Mouse (Mus musculus) neural tube, embryonic 13.5 days (tissue): ENCODE measurements around the gene Dlst. TPM values are rescaled to one million over a fixed set of nuclear protein-coding genes. Genes with fewer than 3 reads are reported as not detected.

Source experiments
- ATAC-seq: fragments of 200-750 bp; cut with Nextera tagmentation; 2 replicates; pipeline ENCODE4 v1.8.0; 2017; ENCODE audit warnings: low read depth, mild to moderate bottlenecking, moderate TSS enrichment, moderate library complexity
- H3K27ac ChIP-seq: fragments of 300-500 bp; sonication (generic); replicated peaks from 2 replicates; pipeline ENCODE4 v1.5.1; 2015; ENCODE audit warnings: moderate library complexity, mild to moderate bottlenecking, inconsistent platforms
- H3K27me3 ChIP-seq: fragments of 300-500 bp; sonication (generic); 2 replicates; pipeline ENCODE4 v1.6.1; 2015; ENCODE audit warnings: mild to moderate bottlenecking, inconsistent platforms
- H3K36me3 ChIP-seq: fragments of 300-500 bp; sonication (generic); 2 replicates; pipeline ENCODE4 v1.6.1; 2015; ENCODE audit warnings: mild to moderate bottlenecking, inconsistent platforms
- H3K4me1 ChIP-seq: fragments of 300-500 bp; sonication (generic); replicated peaks from 2 replicates; pipeline ENCODE4 v1.6.1; 2015; ENCODE audit warnings: inconsistent platforms
- H3K4me2 ChIP-seq: fragments of 300-500 bp; sonication (generic); 2 replicates; pipeline ENCODE4 v1.6.1; 2015; ENCODE audit warnings: inconsistent platforms, mild to moderate bottlenecking, moderate library complexity
- H3K4me3 ChIP-seq: fragments of 300-500 bp; sonication (generic); 2 replicates; pipeline ENCODE4 v1.5.1; 2015; ENCODE audit warnings: mild to moderate bottlenecking, inconsistent platforms
- H3K9ac ChIP-seq: fragments of 300-500 bp; sonication (generic); 2 replicates; pipeline ENCODE4 v1.6.1; 2015; ENCODE audit warnings: moderate library complexity, mild to moderate bottlenecking, inconsistent platforms
- H3K9me3 ChIP-seq: fragments of 300-500 bp; sonication (generic); 2 replicates; pipeline ENCODE4 v1.6.1; 2016; ENCODE audit warnings: inconsistent platforms
- WGBS: fragments of 180-500 bp; shearing (Covaris S2); methylation state at CpG from one replicate; pipeline ENCODE4 v1.1.7; 2015; 5-methylcytosine and 5-hydroxymethylcytosine counted together
- polyA plus RNA-seq: library from polyadenylated mRNA; unstranded; fragments of >200 nt; fragmentation: Nextera tagmentation; extraction: Ambion mirVana; gene quantifications from 2 replicates; pipeline ENCODE4 v1.2.1, GENCODE M21; 2015

Dlst gene
- polyA plus RNA-seq, 1 experiment from 2014 or later = 108 TPM

DNA sequence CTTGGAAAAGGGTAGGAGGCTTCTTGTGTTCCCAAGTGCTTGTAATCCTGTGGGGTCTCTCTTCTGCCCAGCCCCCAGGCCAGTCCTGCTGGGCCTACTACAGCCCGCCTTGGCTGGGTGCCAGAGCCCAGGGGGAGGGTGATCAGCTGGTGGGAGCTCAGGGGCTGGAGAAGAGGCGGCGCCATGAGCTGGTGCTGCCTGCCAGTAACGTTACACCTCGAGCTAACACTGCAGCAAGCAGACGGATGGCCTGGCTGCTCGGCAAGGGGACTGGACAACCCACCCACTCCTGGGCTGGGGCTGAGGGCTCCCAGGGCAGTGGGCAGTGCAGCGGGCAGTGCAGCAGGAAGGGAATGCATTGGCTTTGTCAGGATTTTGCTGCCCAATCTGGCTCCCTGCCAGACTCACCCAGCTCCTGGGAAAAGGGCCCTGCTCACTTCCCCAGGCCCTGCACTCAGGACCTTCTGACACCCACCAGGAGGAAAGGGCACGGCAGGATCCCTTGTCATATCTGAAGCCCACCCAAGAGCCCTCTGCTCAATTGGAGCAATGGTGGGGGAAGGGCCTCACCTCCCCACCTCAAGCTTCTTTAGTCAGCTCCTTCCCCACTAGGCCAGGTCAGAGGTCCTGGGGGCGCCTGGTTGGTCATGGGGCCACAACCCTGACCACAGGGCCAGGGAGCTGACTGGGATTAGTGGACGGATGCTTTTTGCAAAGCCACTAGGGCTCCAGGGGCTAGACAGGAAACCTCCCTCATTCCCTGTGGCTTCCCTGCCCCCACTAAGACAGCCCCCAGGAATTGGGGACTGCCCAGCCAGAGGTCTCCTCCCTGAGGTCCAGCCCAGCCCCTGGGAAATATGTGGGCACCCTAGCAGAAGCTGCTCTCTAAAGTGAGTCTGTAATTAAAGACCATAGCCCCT, 65.6 kb downstream of the Dlst start:
- Histone ChIP-seq H3K4me2 (peak overlapping the region; percentile 62), H3K27me3 (peaks cover 24% of the 10 kb centered on the region), H3K27ac (peak overlapping the region; percentile 78), H3K4me3 (peak overlapping the region; percentile 29), H3K9ac (peak overlapping the region; percentile 63), H3K36me3 (no peaks in the 10 kb centered on the region), H3K4me1 (peaks cover 39% of the 10 kb centered on the region), H3K9me3 (no peaks in the 10 kb centered on the region)
- ATAC-seq = peak; percentile 79
- WGBS = 15% methylated on average over 11 of the region's 11 CpGs

DNA sequence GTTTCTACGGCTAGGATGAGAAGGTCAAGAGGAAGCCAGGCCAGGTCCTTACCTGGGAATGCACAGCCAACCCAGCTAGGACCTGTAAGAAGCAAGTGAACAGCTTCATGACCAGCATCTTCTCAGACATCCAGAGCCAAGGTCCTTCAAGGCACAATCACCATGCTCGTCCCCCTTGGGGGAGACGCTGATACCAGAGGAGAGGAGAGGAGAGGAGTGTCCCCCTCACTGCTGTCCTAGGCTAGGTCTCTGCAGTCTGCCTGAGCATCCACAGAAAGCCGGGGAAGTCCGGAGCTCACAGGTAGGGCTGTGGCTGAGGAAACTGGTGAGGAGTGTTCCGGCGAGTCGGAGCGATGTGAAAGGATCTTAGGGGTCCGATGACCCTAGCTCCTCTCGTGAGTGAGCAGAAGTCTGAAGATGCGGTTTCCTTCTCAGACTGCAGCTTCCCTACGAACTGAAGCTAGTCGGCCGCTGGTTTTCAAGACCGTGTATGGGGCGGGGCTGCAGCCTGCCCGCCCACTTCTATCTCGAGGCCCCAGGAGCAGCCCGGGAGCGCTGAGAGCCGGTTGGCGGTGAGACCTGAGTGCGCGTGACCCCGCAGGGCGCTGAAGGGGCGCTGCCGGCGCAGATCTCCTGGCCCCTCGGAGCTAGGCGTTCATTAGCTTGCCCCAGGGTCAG, 66.4 kb downstream of the Dlst start:
- 0 out of 2 replicates have a peak, but pooled peaks have one; percentile 5 for ATAC-seq
- Histone ChIP-seq H3K27me3 (peaks cover 24% of the 10 kb centered on the region), H3K4me2 (peak overlapping the region; percentile 62), H3K36me3 (no peaks in the 10 kb centered on the region), H3K27ac (peak overlapping the region; percentile 78; the same call in 1 of the 2 replicates), H3K4me3 (peak overlapping the region; percentile 29), H3K4me1 (peaks cover 47% of the 10 kb centered on the region), H3K9ac (peak overlapping the region; percentile 63), H3K9me3 (no peaks in the 10 kb centered on the region)
- 3% methylated on average over 32 of the region's 32 CpGs for WGBS

DNA sequence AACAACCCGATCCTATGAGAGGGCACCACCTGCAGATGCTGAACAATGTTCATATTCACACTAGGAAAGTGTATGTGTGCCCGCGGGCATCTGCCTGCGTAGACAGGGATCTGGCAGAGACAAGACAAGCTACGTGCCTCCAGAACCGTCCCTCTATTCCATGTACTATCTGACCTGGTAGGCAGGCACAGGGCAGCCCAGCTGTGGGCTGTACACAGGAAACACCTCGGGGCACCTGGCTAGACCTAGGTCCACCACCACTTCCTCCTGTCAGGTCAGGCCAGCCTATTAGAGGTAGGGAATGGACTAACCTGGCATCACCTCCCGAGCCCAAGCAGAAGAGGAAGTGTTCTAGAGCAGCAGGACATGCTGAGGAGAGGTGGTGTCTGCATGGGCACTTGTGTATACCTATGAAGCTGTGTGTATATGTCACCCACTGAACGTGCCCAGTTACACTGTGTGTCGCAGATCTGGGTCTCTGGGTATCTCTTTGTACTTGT, 67.2 kb downstream of the Dlst start, which contains the start of gene Pgf:
Gene Pgf (minus strand): TSS at position 51 of the 500 bp plus-strand sequence.
- WGBS = 77% methylated on average over 10 of the region's 10 CpGs
- peak within 1 kb of the TSS; percentile 62 for H3K4me2 ChIP-seq
- H3K4me3 ChIP-seq = peak within 1 kb of the TSS; percentile 29
- H3K27ac ChIP-seq = peak within 1 kb of the TSS; percentile 78; the same call in 1 of the 2 replicates
- H3K4me1 ChIP-seq = peaks cover 55% of the 10 kb centered on the region
- no peaks in the 10 kb centered on the region for H3K9me3 ChIP-seq
- ATAC-seq = no peak
- H3K27me3 ChIP-seq = peaks cover 24% of the 10 kb centered on the region
- no peaks in the 10 kb centered on the region for H3K36me3 ChIP-seq
- peak within 1 kb of the TSS; percentile 63 for H3K9ac ChIP-seq

DNA sequence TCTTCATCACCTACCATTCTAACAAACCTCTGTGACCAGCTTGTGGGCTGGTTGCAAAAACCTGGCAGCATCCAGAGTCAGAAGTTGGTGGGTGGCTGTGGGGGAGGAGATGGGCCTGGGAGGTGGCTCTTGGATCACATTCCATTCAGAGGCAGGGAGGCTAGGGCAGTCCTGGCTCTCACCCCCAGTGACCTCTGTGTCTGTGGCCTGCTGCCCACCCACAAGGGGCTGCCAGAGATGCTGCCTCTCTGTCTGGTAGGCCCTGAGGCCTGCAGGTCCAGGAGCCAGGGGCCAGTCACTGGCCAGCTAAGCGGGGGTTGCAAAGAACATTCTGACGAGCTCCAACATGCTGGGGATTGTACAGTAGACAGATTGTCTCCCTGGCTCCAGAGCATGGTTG, 67.7 kb downstream of the Dlst start:
- H3K27me3 ChIP-seq = peaks cover 24% of the 10 kb centered on the region
- H3K4me2 ChIP-seq = no peak overlapping the region
- ATAC-seq = no peak
- no peak overlapping the region for H3K4me3 ChIP-seq
- no peaks in the 10 kb centered on the region for H3K9me3 ChIP-seq
- no peak overlapping the region for H3K27ac ChIP-seq
- 84% methylated on average over 2 of the region's 2 CpGs for WGBS
- no peaks in the 10 kb centered on the region for H3K36me3 ChIP-seq
- H3K9ac ChIP-seq = no peak overlapping the region
- peaks cover 59% of the 10 kb centered on the region for H3K4me1 ChIP-seq

DNA sequence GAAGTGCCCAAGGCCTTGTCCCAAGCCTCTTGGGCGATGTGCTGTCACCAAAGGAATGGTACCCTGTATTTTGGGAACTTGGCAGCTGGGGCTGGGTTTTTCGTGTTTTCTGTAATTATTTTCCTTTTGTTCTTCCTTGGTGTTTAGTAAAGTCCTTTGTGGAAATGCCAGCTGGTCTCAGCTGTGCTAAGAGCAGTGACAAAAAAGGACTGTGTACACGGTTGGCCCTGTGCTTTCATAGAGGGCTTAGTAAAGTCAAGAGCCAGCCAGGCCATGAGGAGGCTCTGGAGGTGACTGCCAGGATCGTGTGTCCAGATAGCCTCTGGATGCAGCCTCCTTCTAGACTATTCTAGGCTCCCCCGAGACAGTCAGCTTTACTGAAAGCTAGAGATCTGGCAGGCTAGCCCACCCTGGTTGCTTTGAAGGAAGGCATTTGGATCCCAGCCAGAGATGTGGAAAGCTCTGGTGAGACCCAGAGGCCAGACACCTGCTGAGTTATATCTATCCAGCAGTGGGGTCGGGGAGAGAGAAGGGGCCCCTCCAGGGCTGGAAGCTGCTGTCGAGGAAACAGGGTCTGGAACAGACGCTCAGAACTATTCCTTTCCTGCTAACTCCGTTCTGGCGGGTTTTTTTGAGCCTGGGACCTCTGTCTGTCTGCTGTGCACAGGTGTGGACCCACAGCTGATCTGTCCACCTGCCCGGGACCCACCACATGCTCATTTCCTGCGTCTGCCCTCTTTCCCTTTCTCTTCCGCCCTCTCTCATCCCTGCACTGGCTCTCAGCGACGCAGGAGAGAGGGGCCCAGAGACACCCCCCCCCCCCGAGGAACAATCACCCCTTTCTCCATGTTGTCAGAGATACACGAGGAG, 71.1 kb downstream of the Dlst start:
- H3K36me3 ChIP-seq = no peaks in the 10 kb centered on the region
- no peak overlapping the region for H3K27ac ChIP-seq
- WGBS = 14% methylated on average over 17 of the region's 17 CpGs
- H3K9me3 ChIP-seq = no peaks in the 10 kb centered on the region
- H3K4me2 ChIP-seq = peak overlapping the region; percentile 34
- no peak overlapping the region for H3K4me3 ChIP-seq
- peaks cover 31% of the 10 kb centered on the region for H3K4me1 ChIP-seq
- H3K9ac ChIP-seq = no peak overlapping the region; the same call in 1 of the 2 replicates
- H3K27me3 ChIP-seq = peaks cover 24% of the 10 kb centered on the region
- ATAC-seq = peak; percentile 25; the same call in 1 of the 2 replicates

DNA sequence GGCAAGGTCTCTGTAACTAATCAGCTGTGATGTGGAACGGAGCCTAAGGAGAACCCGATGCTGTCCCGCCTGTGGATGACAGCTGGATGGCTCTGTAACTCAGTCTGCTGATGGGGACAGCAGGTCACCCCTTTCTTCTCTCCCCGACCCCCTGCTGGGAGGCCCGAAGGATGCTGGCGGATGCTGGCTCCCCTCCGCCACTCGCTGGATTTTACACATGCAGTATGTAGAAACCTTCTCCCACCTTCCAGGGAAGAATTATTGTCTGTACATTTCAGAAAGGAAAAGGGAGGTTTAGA, 71.7 kb downstream of the Dlst start:
- Histone ChIP-seq H3K9me3 (no peaks in the 10 kb centered on the region), H3K36me3 (no peaks in the 10 kb centered on the region), H3K9ac (no peak overlapping the region; the same call in none of the 2 replicates), H3K4me1 (peaks cover 25% of the 10 kb centered on the region), H3K27ac (no peak overlapping the region), H3K4me3 (no peak overlapping the region), H3K27me3 (peaks cover 24% of the 10 kb centered on the region), H3K4me2 (peak overlapping the region; percentile 34)
- peak; percentile 55; the same call in 1 of the 2 replicates for ATAC-seq
- WGBS = 4% methylated on average over 8 of the region's 8 CpGs

DNA sequence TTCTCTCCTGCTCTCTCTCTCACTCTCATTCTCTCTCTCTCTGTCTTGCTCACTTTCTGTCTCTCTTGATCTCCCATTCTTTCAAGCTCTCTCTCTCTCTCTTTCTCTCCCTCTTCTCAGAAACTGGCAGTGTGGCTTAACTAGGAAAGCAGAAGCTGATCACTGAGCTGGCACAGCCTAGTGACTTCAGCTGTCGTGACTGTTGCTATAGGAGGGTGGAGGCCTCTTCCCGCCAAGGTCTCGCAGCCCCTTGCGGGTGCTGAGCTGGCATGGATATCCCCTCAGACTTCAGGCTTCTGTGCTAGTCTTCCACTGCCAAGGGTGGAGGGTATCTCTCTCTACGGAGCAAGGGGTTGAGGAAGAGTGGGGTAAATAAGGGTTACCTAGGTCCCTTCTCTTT, 72.3 kb downstream of the Dlst start:
- Histone ChIP-seq H3K4me2 (no peak overlapping the region), H3K27ac (no peak overlapping the region)
- 70% methylated on average over 5 of the region's 5 CpGs for WGBS

DNA sequence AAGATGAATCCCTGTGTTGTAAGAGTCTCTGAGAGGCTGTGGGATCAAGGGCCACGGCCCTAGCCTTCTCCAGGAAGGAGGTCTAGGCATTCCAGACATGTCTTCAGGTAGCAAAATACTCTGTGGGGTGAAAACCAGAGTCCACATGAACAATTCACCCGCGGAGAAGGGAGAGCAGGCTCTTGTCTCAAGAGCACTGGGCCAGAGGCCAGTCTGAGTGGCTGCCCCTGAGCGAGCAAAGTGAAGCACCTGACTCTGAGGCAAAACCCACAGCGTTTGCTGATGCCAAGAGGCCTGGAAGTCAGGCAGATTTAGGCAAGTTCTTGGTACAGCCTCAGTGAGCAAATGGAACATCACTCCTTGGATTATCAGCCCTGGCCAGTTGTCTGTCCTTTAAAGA, 73.5 kb downstream of the Dlst start:
- 76% methylated on average over 5 of the region's 5 CpGs for WGBS
- H3K4me2 ChIP-seq = no peak overlapping the region
- no peak overlapping the region for H3K27ac ChIP-seq
- no peak overlapping the region for H3K9ac ChIP-seq
- peaks cover 20% of the 10 kb centered on the region for H3K4me1 ChIP-seq
- H3K36me3 ChIP-seq = no peaks in the 10 kb centered on the region
- H3K4me3 ChIP-seq = no peak overlapping the region
- H3K27me3 ChIP-seq = peaks cover 10% of the 10 kb centered on the region; the same call in 1 of the 2 replicates
- ATAC-seq = no peak
- no peaks in the 10 kb centered on the region for H3K9me3 ChIP-seq

More for the DNA sequence above, 72.3 kb downstream of the Dlst start:
- H3K36me3 ChIP-seq = no peaks in the 10 kb centered on the region
- no peak for ATAC-seq
- H3K27me3 ChIP-seq = peaks cover 18% of the 10 kb centered on the region; the same call in 1 of the 2 replicates
- H3K9ac ChIP-seq = no peak overlapping the region
- peaks cover 20% of the 10 kb centered on the region for H3K4me1 ChIP-seq
- H3K4me3 ChIP-seq = no peak overlapping the region
- H3K9me3 ChIP-seq = no peaks in the 10 kb centered on the region

Other genes starting within 250 kb of the Dlst start
- gene Ltbp2, start 234.3 kb upstream of the Dlst start, polyA plus RNA-seq = 0.08 and 0.21 TPM in 2 replicates
- 118 and 129 TPM in 2 replicates for gene Fcf1, start 139.9 kb upstream of the Dlst start, polyA plus RNA-seq
- gene Arel1, start 139.9 kb upstream of the Dlst start, polyA plus RNA-seq = 26.2 and 28.5 TPM in 2 replicates
- gene Ylpm1, start 114.5 kb upstream of the Dlst start, polyA plus RNA-seq = 36.8 and 40.2 TPM in 2 replicates
- 3.9 and 5.4 TPM in 2 replicates for gene Prox2, start 74 bp upstream of the Dlst start, polyA plus RNA-seq
- gene Rps6kl1, start 40.4 kb downstream of the Dlst start, polyA plus RNA-seq = 24.0 and 28.7 TPM in 2 replicates
- gene Pgf, start 67.0 kb downstream of the Dlst start, polyA plus RNA-seq = 11.6 and 12.6 TPM in 2 replicates
- 85.5 and 85.6 TPM in 2 replicates for gene Eif2b2, start 108.6 kb downstream of the Dlst start, polyA plus RNA-seq
- gene Mlh3, start 159.8 kb downstream of the Dlst start, polyA plus RNA-seq = 8.7 and 9.6 TPM in 2 replicates
- 66.1 and 74.5 TPM in 2 replicates for gene Acyp1, start 177.6 kb downstream of the Dlst start, polyA plus RNA-seq
- gene Zc2hc1c, start 177.8 kb downstream of the Dlst start, polyA plus RNA-seq = 1.1 and 1.2 TPM in 2 replicates
- gene Nek9, start 228.5 kb downstream of the Dlst start, polyA plus RNA-seq = 14.7 and 15.2 TPM in 2 replicates